In the genomic region with DNA sequence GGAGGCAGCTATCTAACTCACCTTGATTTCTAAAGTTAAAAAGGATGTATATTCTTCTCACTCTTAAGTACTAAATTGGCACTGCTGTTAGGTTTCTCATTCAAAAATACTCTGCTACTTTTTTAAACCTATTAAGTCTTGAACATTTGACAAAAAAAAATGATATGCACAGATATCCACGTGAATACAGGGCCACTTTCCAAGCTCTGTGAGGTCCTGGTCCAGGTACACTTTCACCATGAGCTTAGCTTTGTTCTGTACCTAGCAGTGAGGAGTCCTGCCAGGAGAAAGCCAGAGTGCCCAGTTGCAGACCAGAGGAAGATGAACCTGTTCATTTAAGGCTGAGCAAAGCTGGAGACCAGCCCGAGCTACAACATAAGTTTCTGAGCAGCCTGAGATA, we compare ENCODE assay signal across 32 mouse cellular contexts. TPM values are rescaled to one million over a fixed set of nuclear protein-coding genes. Genes with fewer than 3 reads are reported as not detected.
"Had no signal": no experiment of that assay in that cellular context is flagged by ENCODE, and none has a peak within 500 bp of the region (broad histone marks: within the 10 kb centered on the region; RNA-seq: fewer than 3 reads in every experiment).

No protein-coding gene starts in this region.

- ATAC-seq: hindbrain, embryonic 16.5 days; inflammation-experienced regulatory T-cells, adult 6 months; intestine, postnatal 0 days had no signal

- DNase-seq: gastrocnemius, adult 2 months; gastrocnemius, postnatal 10 days; gastrocnemius, postnatal 25 days; heart, adult 2 months; heart, postnatal 14 days; heart, postnatal 4 days; kidney, adult 18-20 months; kidney, adult 8-10 months; kidney, postnatal 10 days; kidney, postnatal 25 days; kidney, postnatal 4 days; liver; liver, embryonic 13.5 days had no signal

- H3K27ac ChIP-seq: gastrocnemius, adult 2 months; heart, adult 2 months; heart, embryonic 13.5 days; heart, embryonic 15.5 days; hindbrain, embryonic 12.5 days; hindbrain, embryonic 14.5 days; layer of hippocampus, adult 2 months; left cerebral cortex, adult 2 months; limb, embryonic 10.5 days; limb, embryonic 12.5 days; liver, embryonic 13.5 days; liver, embryonic 15.5 days had no signal

- H3K9me3 ChIP-seq: heart, embryonic 13.5 days; heart, embryonic 15.5 days; hindbrain, embryonic 10.5 days; hindbrain, embryonic 12.5 days; limb, embryonic 10.5 days; limb, embryonic 12.5 days; liver, embryonic 13.5 days; liver, embryonic 15.5 days had no signal

- H3K4me3 ChIP-seq: gastrocnemius, adult 2 months; heart, adult 2 months; heart, embryonic 13.5 days; heart, embryonic 15.5 days; hindbrain, embryonic 10.5 days; hindbrain, embryonic 12.5 days; layer of hippocampus, adult 2 months; left cerebral cortex, adult 2 months; limb, embryonic 10.5 days; limb, embryonic 12.5 days; liver, embryonic 13.5 days; liver, embryonic 15.5 days had no signal

- H3K9ac ChIP-seq: heart, embryonic 13.5 days; heart, embryonic 15.5 days; hindbrain, embryonic 12.5 days; hindbrain, embryonic 14.5 days; limb, embryonic 12.5 days; liver, embryonic 13.5 days; liver, embryonic 15.5 days had no signal

- H3K4me2 ChIP-seq: heart, embryonic 11.5 days; heart, embryonic 13.5 days; heart, embryonic 15.5 days; hindbrain, embryonic 12.5 days; hindbrain, embryonic 14.5 days; limb, embryonic 12.5 days; liver, embryonic 11.5 days; liver, embryonic 13.5 days; liver, embryonic 15.5 days had no signal

- H3K36me3 ChIP-seq: heart, embryonic 13.5 days; heart, embryonic 15.5 days; hindbrain, embryonic 10.5 days; hindbrain, embryonic 12.5 days; limb, embryonic 10.5 days; limb, embryonic 12.5 days; liver, embryonic 13.5 days; liver, embryonic 15.5 days had no signal

RNA-seq across cellular contexts. Expression of gene Cnpy1, which starts 32.2 kb away (rescaled TPM):
- total RNA-seq: gastrocnemius, adult 2 months; gastrocnemius, postnatal 10 days; gastrocnemius, postnatal 25 days; gastrocnemius, postnatal 4 days; granulocyte monocyte progenitor cell, adult 5-6 weeks; heart, adult 2 months; heart, postnatal 14 days; heart, postnatal 4 days; left cerebral cortex, adult 2 months; left cerebral cortex, postnatal 36 days had no signal
- polyA plus RNA-seq: heart, adult 2 months; heart, embryonic 11.5 days; heart, embryonic 13.5 days; heart, embryonic 15.5 days; heart, postnatal 0 days; inflammation-experienced regulatory T-cells, adult 6 months; limb, embryonic 10.5 days; limb, embryonic 12.5 days had no signal

RNA-seq across cellular contexts. Expression of gene En2, which starts 47.9 kb away (rescaled TPM):
- total RNA-seq: granulocyte monocyte progenitor cell, adult 5-6 weeks; heart, postnatal 14 days; heart, postnatal 4 days had no signal
- polyA plus RNA-seq: heart, adult 2 months; heart, embryonic 11.5 days; heart, embryonic 13.5 days; heart, embryonic 15.5 days; heart, postnatal 0 days; inflammation-experienced regulatory T-cells, adult 6 months; intestine, postnatal 0 days; limb, embryonic 10.5 days; limb, embryonic 12.5 days; liver, embryonic 11.5 days; liver, embryonic 13.5 days; liver, embryonic 15.5 days had no signal
